Mouse (Mus musculus) layer of hippocampus, adult 9-10 months (tissue): ENCODE measurements around the gene Ptprt.
"Not testable (repeated sequence)": the region's sequence is repeated elsewhere in the genome, so short reads cannot be mapped to it uniquely, and the experiment has no call there.

Source experiments
- DNase-seq: peaks from one replicate; pipeline ENCODE4 v3.0.0; 2022; ENCODE audit warnings: low spot score

The Ptprt gene

DNA sequence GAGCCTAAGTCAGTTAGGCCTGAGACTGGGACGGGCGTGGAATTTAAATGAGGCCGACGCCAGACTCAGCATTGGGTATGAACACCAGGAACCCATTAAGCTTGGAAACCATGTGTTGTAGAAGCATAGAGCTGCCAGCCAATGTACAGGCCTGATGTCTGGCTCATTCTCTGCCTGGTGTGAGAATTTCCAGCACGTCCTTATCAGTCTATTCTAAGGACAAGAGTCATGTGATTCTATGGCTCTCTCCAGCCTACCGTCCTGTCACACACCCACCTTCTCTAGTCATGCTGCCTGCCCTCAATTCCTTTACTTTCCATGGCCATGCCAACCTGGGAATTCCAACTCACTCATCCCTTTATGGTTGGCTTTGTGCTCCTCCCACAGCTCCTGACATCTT lies 450.4 kb downstream of the Ptprt start:
- DNase-seq: no peak

DNA sequence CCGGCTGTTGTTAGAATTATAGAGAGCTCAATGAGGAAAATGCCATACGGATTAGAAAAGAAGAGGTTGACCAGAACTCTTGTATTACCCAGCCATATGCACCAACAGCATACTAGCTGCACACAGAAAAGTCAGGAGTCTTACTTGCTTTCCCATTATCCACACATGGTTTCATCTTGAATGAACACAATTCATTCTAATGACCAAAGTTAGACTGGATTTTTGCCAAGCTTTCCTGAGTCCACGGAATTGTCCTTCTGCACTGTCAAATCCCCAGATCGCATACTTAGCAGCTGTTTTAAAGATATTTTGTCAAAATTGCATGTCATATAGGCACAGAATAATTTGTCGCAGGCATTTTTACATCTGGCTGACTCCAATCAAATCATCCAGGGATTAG lies 463.6 kb downstream of the Ptprt start:
- DNase-seq: no peak

DNA sequence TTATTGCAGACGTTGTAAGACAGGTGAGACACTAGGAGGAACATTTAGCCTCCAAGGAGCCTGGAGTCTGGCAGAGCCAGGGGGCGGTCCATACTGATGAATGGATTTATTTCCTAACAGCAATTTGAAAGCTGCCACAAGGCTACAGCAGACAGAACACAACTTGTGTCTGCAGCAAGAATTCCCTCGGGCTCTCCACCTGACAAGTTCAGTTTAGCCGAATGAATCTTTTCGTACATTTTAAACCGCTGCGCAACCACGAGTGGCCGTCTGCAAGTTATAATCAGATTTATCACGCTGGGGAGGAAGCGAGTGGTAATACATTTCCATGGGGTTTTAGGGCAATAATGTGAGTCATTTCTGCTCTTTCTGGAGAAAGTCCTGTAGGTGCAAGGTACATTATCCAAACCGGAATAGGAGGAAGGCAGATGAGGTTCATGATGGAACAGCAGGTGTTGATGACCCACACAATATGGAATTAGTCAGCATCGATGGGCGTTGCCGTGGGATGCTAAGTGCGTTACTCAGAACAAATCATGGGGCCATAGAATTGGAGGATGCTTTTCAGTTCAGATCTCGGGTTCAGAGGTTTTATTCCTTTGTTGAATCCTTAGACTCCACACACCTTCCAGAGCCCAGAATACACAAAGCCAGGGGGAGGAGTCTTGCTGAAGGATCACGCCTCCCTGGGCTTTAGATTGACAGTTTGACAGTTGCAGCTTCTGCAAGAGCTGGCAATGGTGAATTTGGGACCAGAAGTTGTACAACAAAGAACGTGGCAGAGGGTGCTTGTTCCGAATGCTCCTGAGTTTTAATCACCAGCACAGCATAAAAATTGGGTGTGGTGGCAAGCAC lies 478.1 kb downstream of the Ptprt start:
- DNase-seq: no peak

DNA sequence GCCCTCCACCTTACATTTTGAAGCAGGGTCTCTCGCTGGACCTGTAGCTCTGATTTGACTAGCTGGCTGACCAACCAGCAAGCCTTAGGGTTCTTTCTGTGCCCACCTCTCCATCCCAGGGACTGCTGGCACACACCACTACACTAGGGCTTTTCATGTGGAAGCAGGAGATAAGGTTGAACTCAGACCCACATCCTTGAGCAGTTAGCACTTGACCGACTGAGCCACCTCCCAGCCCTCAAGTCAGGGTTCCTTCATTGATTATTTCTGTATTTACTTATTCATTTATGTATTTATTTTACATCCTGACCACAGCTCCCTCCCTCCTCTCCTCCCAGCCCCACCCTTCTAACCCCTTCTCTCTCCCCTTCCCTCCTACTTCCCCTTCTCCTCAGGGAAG lies 479.1 kb downstream of the Ptprt start:
- no peak for DNase-seq

DNA sequence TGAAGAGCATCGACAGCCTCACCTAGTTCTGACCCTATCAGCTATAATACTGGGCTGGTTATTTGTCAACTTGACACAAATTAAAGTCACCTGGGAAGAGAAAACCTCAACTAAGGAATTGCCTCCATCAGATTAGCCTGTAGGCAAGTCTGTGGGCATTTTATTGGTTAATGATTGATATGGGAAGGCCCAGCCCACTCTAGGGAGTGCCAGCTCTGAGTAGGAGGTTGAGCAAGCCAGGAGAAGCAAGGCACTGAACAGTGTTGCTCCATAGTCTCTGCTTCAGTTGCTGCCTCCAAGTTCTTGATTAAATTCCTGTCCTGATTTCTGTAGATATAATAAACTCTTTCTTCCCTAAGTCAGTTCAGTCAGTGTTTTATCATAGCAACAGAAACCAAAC lies 488.4 kb downstream of the Ptprt start:
- no peak for DNase-seq

DNA sequence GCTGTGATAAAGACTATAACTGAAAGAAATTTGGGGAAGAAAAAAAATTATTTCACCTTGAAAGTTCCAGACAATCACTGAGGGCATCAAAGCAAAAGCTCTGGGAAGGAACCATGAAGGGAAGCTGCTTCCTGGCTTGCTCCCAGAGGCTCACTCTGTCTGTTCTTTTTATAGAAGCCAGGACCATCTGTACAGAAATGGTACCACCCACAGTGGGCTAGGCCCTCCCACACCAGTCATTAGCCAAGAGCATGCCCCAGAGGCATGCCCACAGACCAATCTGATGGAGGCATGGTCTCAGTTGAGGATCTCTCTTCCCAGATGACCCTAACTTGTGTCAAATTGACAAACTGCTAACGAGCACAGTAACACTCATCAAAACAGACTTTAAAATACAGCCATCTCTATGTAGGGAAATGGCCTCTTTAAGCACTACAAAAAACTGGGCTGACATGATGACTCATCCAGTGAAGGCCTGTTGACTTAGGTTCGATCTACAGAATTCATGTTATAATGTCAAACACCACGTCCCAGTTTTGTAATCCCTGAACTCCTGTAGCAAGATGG lies 519.0 kb downstream of the Ptprt start:
- no peak for DNase-seq

DNA sequence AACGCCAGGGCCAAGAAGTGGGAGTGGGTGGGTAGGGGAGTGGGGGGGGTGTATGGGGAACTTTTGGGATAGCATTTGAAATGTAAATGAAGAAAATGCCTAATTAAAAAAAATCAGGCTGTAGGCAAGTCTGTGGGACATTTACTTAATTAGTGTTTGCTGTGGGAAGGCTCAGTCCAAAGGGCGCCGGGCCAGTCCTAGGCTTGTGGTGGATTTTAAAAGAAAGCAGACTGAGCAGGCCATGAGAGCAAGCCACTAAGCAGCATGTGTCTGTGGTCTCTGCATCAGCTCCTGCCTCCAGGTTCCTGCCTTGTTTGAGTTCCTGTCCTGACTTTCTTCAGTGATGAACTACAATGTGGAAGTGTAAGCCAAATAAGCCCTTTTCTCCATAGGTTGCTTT lies 524.8 kb downstream of the Ptprt start:
- not testable (repeated sequence) for DNase-seq

DNA sequence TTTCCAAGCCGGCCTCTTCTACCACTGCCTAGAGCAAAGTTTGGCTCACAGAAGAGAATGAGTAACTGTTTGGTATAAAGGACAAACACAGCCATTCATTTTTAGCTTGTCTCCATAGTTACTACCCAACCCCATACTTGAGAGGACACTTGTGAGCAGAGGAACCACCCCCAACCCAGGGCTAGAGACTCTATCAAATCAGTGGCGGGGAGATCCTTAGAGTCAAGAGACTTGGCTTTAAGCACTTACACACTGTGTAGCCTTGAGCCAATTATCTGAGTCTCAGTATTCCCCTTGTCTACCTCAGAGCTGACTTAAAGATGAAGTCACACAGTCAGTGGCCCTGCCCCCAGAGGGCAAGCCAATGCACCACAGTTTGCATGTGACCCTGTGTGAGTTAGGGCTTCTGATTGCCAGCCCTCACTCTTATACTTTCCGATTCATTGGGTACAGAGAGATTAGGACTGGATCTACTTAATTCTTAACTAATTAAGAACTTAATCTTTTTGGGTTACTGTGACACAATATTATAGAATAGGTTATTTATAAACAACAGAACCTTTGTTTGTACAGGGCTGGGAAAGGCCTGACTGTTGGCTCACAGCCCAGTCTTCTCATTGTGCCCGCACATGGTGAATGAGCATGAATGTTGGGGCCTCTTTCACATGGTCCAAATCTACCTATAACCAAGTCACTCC lies 529.2 kb downstream of the Ptprt start:
- no peak for DNase-seq

DNA sequence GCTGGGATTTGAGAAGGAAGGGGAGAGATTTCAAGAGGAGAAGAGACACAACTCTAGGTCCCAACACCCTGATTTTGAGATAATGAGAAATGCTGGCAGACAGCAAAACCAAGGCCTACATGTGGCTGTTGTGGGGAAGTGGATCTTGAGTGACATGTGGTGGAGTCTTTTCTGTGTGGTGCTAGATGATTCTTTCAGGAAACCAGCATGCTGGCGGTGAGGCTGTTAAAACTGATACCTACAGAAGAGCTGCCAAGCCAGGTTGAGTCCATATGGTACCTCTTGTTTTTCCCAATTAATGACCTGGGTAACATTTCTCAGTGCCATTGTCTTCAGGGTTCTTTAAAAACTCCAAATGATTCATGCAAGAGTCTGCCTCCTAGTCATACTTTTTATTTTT lies 531.1 kb downstream of the Ptprt start:
- DNase-seq: no peak

DNA sequence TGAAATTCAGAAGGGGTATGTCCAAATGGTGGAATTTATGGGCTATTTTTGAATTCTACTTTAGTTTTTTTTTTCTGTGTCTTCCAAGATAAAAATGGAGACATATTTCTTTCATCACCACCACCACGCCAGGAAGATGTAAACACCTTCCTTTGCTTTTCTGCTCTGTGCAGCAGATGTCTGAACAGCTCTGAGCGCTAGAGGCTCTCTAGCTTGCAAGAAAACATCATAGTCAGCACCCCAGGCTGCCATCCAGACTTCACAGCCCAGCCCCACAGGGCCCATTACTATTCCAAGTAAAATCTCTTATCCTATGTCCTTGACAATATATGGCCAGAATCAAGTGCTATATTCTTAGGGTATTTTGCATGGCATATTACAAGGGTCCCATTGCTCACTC lies 542.9 kb downstream of the Ptprt start:
- DNase-seq: no peak

DNA sequence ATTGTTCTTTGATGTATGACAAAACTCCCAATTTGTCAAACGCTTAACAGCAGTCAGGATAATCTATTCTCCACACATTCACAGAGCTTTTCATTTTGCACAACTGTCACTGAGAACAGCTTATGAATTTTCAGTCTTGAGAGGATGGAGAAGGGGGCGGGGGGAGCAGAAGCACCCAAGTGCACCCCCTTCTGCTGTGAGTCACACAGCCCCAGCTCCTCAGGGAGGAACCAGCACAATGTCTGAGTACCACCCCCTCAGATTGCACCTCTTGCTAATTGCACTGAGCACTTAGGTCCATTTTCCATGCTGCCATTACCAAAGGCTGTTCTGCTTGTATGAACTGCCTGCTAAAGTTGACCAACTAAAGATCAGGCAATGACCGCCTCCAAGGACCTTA lies 578.6 kb downstream of the Ptprt start:
- DNase-seq: no peak

DNA sequence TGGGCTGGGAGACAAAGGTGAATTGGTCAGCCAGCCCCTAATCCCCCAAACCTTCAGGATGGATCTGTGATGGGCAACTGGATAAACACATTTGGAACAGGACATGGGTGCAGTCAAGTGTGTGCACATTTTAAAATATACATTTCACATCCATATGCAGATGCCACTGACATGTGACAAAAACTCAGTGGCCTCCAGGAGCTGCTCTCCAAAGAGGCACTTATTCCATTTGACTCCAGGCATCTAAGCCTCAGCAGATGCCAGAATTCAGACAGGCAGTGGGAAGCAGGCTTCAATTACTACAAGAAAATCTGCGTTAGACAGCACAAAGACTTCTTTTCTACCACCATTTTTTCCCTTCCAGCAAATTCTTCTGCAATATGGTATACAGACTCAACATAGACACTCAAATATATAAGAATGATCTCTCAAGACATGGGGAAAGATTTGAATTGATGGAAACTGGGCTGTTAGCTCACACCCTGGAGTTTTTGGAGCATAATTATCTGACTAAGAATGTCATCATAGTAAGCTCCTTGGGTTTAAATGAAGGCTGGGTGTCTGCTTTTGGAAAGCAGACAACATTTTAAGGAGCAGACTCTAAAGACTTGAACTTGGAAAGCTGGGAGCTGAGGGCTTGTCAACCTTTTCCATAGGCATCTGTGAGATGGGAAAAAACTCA lies 580.1 kb downstream of the Ptprt start:
- no peak for DNase-seq

DNA sequence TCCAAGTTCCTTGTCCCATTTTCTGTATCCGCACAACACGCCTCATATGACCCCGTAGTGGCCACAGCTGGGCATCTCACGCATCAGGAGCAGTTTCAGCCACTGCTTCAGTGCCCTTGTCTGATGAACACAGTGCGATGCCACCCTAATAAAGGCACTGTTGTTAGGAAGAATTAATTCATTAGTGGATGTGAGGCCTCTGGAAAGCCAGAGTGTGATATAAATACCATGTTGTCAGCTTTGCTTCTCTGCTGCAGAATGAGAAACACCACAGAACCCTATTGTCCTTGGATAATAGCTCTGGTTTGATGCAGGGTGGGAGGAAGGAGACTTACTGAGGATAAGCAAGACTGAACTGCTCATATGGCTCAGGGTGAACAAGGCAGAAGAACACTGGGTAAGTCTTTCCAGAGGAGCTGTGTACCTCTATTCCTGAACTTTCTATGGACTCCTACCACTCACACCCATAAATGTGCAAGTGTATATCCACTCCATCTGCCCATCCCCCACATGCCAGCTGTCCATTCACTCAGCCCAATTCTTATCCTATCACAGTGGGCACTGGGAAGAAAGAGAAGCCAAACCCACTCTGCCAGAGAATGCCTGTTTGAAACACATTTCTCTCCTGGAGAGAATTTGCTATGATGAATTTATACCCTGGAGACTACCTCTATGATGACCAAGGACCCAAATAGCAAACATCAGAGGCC lies 582.2 kb downstream of the Ptprt start:
- DNase-seq: no peak

DNA sequence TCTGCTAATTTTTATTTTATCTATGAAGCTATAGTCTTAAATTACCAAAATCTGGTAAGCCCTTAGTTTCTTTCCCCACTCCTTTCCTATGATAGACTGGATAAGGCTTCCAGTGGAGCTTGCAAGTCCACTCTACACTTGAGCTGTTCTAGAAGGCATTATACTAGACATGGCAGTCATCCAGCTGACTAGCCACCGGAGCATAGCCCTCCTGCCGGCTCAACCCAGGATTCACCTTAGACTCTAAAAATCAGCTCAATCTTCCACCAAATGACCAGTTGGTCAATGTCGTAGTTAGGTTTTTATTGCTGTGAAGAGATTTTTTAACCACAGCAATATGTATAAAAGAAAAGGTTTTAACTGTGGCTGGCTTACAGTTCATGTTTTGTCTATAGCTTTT lies 608.1 kb downstream of the Ptprt start:
- no peak for DNase-seq

DNA sequence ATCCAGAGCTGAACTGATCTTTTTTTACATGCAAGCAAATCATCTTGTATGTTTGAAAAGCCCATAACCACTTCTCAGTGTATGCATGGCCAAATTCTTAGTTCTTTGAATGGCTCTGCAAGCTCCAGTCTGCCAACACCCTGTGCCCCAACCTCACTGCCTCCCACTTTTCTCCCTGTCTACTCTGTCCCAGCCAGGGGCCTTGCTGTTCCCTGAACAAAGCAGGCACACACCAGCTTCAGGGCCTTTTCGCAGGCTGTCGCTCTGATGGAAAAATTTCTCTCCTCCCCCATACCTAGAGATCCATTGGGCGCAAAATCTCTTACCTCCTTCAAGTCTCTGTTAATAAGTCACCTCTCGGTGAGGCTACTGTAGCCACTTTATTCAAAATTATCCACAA lies 610.7 kb downstream of the Ptprt start:
- no peak for DNase-seq

DNA sequence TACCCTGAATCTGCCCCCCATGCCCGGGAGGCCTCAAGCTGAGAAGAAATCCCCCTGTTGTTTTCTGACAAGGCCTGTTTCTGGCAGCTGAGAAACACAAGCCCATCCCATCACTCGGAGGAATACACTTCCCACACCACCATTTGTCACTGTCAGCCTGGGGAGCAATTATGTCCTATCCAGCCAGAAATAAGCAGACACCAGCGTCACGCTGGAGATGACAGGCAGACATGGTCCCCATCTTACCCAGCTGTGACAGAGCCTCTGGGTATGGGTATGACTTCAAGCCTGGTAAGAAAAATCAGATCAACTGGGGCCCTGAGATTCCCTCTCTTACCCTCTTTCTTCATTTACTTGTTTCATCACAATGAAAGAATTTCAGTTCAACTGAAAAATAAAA lies 625.3 kb downstream of the Ptprt start:
- no peak for DNase-seq

DNA sequence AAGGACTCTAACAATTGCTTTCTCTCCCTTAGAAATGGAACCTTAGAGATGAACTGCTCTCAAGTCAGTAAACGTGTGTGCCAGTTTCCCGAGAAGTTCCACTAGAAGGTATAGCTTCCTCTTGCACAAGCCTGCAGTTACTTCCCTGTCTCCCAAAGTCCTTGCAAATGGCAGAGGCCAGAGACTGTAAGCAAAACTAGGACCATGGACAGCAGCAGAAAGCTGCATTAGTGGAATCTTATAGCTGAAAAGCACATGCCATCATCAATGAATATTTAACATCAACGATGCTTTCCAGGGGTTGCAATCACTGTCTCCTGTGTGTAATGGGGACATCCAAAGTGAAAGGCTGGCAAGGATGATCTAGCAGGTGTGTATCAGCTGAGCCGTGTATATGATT lies 629.3 kb downstream of the Ptprt start:
- DNase-seq: no peak

DNA sequence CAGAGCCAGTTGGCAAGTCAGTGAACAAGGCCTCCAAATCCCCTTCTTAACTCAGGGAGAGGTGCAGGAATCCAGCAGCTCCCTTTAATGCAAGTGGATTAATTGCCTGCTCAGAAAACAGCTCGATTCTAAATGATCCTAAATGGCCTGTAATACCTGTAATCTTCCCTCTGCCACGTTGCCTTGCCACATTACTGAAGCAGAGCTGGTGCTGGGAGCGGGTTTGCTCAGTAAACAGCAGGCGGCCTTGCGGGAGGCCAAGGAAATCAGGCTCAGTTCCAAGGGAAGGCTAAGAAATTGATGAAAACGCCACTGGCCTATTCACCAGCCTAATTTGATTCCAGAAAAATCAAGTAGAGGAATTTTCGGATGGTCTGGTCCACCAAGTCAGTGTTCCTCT lies 659.9 kb downstream of the Ptprt start:
- no peak for DNase-seq

DNA sequence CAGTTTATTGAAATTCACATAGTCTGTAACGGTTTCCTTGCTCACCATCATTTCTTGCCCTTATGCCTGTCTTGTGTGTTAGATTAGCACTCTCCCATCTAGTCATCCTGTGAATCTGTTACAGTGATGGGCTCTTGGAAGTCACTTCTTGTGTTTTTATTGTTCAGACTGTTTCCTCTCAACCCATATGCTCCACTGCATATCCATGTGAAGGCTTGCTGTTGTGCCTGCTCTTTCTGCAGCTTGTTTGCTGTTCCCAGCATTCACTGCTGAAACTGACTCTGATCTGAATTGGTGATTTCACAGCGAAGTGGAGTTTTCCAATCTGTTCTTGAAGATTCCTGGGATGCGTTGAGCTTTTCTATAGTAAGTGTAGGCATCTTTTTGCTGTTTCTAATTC lies 678.6 kb downstream of the Ptprt start:
- DNase-seq: no peak

DNA sequence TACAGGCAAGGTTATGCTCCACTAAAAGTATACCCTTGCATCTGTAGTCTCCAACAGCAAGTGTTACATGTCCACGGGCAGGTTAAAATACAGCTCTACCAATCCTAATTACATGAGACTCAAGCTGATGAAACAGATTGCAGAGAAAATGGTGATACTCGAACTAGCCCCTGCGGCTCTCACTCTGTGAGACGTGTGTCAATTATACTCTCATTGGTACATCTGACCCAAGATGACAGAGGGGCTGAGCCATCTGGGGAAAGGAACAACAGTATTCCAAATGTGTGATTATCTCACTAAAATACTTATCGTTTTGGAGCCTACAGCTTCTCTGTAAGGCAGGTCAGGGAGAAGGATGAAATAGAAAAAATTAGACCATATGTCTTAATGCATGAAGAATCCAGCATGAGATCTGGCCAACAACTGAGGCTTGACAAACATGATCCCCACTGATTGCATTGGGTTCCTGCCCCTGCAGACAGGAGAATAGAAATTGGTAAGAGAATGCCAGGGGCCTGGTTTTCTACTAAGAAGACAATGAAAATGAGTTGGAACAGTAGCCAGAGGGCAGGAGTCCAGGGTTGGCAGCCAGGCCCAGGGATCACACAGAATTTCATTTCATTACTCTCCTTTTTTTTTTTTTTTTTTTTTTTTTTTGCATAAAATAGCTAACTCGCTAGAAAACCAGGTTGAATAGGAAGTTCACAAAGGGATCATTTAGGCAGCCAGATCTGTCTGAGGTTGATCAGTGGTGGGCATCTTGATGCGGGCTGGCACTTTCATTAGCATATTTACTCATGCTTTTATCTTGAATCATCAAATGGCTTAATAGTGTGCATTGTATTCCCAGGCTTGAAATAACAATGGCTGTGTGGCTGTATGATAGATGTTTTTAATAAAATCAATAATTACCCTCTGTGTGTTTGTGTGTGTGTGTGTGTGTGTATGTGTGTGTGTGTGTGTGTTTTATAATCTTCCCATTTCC lies 699.5 kb downstream of the Ptprt start:
- no peak for DNase-seq

DNA sequence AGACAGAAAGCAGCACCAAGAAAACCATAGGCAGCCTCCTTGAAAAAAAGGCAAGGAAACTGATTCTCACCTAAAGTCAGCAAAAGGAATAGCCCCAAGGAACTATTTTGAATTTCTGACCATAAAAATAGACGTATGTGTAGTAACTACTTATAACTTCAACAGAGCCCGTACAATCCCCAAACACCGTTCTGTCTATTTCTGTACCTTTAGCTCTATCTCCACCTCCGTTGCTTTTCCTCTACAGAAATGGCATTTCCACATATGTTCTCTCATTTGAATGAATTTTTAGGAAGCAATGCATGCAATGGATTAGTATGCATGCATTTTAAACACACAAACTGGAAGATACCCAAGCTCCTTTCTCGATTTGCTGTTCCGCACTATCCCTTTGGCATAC lies 715.5 kb downstream of the Ptprt start:
- DNase-seq: no peak
